Mouse (Mus musculus) mouse trophoblast stem cell (cell line): ENCODE results near the gene Gm44965.

ENCODE experiments used
- in situ Hi-C, 2 experiments: fragments of 300-500 bp; cut with MseI, MboI; formaldehyde crosslinking; loops; 2 replicates in 1 of 2; 3 replicates in 1 of 2; pipeline ENCODE4 v1.15.1; 2025

Gene Gm44965

GRCm38 (mm10) chr6:48626464-48626863, 32.7 kb downstream of the Gm44965 start, which contains the start of gene AI854703:
TSS of gene AI854703 (plus strand) at chr6:48626764.
- in situ Hi-C loops, result no loop called here

- in situ Hi-C loops, result no loop called here
These were observed 33.2 kb downstream of the Gm44965 start for GRCm38 (mm10) chr6:48626984-48627383.

- in situ Hi-C loops, result no loop called here
These were observed 33.8 kb downstream of the Gm44965 start for GRCm38 (mm10) chr6:48627511-48627924.

GRCm38 (mm10) chr6:48628377-48628776, 34.6 kb downstream of the Gm44965 start:
- in situ Hi-C loops, result no loop called here

DNA sequence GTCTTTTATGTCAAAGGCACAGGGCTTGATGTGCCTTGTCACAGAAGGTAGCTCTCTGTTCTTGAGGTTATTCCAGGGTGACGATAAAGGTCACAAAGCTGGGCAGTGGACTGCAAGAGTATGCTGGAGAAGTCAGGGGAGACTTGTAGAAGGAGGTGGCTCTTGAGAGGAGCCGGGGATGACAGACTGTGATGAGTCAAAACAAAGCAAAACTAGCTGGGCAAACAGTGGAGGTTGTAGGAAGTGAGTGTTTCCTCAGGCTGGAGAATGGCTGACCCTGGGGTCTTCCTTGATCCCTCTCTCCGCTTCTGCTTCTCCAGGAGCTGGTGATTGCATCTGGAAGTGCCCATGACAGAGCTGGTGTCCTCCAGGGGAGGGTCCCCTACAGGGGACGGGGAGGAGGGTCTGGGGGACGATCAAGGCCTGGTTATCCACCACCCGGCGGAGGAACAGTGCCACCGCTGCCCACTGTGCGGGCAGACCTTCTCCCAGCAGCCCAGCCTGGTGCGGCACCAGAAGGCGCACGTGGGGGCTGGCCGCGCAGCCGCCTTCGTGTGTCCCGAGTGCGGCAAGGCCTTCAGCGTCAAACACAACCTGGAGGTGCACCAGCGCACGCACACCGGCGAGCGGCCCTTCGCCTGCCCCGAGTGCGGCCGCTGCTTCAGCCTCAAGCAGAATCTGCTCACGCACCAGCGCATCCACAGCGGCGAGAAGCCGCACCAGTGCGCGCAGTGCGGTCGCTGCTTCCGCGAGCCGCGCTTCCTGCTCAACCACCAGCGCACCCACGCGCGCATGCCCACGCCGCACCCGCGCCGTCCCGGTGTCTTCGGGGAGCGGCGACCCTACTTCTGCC, 35.3 kb downstream of the Gm44965 start:
- in situ Hi-C loops, result no loop called here

- in situ Hi-C loops, result no loop called here
These were observed 35.9 kb downstream of the Gm44965 start for GRCm38 (mm10) chr6:48629661-48630034.

DNA sequence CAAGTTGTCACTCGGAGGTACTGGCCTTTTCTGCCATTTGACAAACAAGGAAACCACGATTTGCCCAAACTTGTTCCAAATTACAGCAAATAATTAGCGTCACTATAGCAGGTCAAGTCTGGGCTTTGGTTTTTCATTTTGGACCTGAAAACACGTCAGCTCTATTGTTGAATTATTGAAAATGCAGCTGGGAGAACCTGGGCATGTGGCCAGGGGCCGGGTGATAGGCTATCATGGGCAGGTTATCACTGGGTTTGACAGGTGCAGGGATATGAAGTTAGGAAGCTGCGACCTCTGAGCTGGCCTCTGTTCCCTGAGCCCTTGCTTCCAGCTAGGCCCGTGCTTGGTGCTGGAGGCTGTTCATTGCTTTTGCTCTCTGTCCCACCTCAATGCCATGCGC, 37.1 kb downstream of the Gm44965 start:
- in situ Hi-C loops, result no loop called here

DNA sequence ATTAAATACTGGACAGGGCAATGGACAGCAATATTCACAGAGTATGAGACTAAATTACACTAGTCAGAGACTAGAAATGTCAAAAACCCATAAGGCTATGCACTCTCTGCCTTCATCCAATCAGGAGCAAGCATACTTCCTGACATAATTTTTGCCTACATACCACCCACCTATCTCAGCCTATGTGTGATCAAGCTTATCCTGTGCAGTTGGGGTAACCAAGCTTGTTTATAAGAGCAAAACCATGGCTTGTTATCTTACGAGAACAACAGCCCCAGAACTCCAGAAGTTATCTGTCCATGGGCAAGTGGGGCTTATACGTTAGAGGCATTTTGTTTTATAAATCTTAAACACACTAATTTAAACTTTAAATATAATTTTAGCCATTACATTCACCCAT, 41.4 kb downstream of the Gm44965 start:
- in situ Hi-C loops, result no loop called here

DNA sequence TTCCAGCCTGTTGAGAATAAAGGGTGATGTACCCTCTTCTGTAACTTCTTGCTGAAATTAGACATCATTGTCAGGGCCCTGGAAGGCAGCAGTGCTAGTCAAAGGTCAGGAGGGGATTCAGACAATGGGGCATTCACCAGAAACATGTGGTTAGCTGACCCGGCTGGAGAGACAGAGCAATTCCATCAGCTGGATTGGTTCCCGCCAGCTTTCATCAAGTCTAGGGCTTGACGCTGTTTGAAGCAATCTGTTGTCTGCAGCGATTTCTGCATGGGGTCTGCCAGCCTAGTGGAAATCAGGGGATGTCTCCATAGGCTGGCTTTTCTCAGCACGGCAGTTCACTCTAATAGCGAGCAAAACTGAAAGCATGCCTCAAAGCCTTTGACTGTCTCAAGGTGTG, 42.8 kb downstream of the Gm44965 start:
- in situ Hi-C loops, result no loop called here

- in situ Hi-C loops, result no loop called here
These were observed 44.2 kb downstream of the Gm44965 start for GRCm38 (mm10) chr6:48637811-48638500.

GRCm38 (mm10) chr6:48638553-48638952, 44.8 kb downstream of the Gm44965 start:
- in situ Hi-C loops, result no loop called here

DNA sequence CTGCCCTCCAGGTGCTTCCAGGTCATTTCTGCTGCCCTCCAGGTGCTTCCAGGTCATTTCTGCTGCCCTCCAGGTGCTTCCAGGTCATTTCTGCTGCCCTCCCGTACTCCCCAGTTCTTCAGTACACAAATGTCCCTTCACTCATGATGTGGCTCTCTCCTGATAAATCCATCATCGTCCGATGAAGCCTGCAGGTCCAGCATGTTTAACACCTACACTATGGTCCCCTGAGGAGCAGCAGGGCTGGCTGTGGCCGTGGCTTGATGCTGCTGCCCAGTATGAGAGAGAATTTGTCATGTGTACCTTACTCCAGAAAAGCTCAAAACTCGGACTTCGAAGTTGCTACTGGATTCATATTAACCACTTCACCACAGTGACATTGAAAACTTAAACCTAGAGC, 47.6 kb downstream of the Gm44965 start:
- in situ Hi-C loops, result no loop called here

- in situ Hi-C loops, result no loop called here
These were observed 49.1 kb downstream of the Gm44965 start for GRCm38 (mm10) chr6:48642764-48643292.

DNA sequence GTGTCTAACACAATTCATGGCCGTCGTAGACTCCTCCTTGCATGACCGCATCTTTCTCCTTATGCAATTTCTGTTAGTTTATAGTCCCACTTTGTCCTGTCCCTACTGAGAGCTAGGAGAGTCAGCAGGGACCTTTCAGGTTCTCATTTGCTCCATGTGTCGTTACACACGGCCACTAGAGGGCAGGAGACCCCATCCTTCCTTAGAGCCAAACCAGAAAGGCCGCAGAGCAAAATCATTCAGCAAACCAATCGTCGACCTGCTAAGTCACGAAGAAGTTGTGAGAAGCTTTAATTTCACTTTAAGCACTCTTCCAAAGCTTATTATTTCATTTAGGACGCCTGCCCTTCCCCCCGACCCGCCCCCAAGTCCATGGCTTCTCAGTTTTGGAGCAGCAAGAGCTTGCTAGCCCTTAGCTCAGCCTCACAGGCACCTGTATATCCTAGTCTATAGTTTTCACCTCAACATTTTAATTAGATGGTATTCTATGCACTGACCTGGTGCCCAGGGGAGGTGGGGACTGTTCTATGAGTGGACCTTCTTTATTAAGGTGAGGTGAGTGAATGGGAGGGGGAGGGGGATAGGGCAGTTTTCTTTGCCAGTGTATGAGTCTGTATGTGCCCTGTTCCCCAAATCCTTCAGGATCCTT, 52.0 kb downstream of the Gm44965 start:
- in situ Hi-C loops, result loop anchor here (5.0 kb wide), 1 partner anchor 127 kb away; the partner anchor contains the start of gene Gimap3 (in 2 of the 2)

GRCm38 (mm10) chr6:48646309-48646690, 52.6 kb downstream of the Gm44965 start:
- in situ Hi-C loops, result loop anchor here (5.0 kb wide), 1 partner anchor 126 kb away; the partner anchor contains the start of gene Gimap3 (in 2 of the 2)

DNA sequence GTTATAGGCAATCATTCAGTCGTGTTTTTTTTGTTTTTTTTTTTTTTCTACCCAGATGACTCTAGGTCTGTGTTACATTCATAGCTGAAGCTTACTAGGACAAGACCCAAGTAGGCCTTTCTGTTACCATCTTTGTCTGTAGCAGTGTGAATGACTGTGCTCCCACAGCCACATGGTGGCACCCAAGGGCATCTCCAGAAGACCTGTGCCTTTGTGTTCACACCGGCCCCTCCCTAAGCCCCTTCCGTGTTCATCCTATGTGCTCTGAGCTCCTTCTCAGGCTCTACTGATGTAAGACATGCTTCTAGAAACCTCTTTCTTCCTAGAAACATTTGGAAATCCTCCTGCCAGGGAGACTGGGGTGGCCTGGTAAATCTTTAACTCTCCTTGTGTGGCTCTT, 53.3 kb downstream of the Gm44965 start, which contains the start of gene Gimap8:
Gene Gimap8, plus strand, starts transcription at position 240 of the 400 bp plus-strand sequence.
- in situ Hi-C loops, result loop anchor here (5.0 kb wide), 1 partner anchor 125 kb away; the partner anchor contains the start of gene Gimap3 (in 2 of the 2)

- in situ Hi-C loops, result loop anchor here (5.0 kb wide), 1 partner anchor 125 kb away; the partner anchor contains the start of gene Gimap3 (in 2 of the 2)
These were observed 53.9 kb downstream of the Gm44965 start for GRCm38 (mm10) chr6:48647611-48648010.

DNA sequence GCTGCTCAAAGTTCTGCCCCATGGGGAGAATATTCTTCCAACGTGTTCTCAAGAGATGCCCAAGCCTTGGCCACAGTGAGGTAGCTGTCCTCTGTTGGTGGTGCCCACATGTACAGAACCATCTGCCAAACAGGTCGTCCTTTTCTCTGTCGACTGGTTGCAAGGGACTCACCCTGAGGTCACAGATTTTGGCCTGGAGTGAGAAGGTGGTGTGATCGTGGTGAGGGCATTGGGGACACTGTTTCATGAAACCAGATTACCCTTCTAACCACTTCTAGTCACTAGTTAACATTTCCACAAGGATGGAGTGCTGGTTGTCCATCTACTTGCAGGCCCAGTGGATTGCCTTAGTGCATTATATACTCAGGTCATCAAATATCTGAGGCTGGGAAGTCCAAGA, 55.0 kb downstream of the Gm44965 start:
- in situ Hi-C loops, result loop anchor here (5.0 kb wide), 1 partner anchor 124 kb away; the partner anchor contains the start of gene Gimap3 (in 2 of the 2)

GRCm38 (mm10) chr6:48650041-48650440, 56.3 kb downstream of the Gm44965 start:
- in situ Hi-C loops, result no loop called here

DNA sequence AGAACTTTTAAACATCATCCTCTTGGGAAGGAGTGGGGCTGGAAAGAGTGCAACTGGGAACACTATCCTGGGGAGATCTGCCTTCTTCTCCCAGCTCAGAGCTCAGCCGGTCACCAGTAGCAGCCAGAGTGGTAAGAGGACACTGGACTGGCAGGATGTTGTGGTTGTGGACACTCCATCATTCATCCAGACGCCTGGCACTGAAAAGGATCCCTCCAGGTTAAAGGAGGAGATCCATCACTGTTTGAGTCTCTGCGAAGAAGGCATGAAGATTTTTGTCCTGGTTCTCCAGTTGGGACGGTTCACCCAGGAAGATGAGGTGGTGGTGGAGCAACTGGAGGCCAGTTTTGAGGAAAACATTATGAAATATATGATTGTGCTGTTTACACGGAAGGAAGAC, 65.0 kb downstream of the Gm44965 start:
- in situ Hi-C loops, result no loop called here

DNA sequence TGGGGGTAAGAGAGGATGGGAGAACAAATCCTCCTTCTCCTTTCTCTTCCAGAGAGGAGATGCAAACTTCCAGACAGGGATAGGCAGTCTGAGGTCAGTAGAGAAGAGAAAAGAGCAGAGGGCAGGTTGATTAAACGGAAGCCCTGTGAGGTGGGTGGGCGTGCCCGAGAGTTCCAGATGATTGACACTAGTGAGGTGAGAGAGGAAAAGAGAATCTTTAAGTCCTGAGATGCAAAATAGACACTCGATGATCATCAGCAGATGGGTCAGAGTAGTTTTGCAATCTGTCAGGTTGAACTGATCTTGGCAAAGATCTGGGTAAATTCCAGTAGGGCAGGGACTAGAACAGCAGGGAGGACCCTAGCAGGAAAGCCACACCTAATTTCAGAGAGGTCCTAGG, 71.0 kb downstream of the Gm44965 start:
- in situ Hi-C loops, result no loop called here

DNA sequence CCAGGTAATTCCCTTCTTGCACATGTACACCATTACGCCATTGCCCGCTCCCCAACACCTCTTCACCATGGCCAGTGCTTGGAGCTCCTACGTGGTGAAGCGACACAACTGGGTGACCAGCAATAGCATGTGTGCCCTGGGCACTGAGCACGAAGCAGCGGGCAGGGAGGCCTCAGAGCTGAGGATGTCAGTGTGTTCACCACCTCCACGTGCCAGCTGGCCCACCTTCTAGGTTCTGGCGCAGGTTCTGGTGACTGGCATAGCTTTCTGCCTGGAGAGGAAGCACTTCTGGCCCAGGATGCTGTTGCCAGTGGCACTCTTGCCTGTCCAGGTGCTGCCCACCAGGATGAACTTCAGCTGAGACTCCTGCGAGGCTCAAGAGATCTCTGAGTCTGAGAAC, 71.7 kb downstream of the Gm44965 start:
- in situ Hi-C loops, result no loop called here
